Mouse (Mus musculus): ENCODE results near the gene Nes.

DNA sequence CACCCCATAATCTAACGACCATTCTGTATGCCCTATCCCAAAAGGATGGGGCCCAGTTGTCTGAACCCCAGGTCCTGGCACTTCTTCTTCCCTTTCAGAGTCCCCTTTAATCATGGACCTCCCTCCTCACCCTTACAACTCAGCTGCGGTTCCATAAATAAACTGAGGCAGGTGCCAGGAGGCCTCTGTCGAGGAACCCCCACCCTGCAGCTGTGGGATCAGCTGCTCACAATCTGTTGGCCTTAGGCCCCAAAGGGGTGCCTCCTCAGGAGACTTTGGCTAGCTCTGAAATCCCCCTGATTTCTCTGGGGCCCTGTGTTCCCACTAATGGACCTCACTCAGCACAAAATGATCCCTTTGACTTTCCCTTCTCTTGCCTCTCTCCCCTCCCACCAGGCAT, 13.2 kb downstream of the Nes start:
- no peak for TF ChIP-seq POLR2A (IDR thresholded peaks at IDR 0.05; ENCODE audit: control insufficient read depth, low read depth, low read length)
- TF ChIP-seq CTCF (IDR thresholded peaks at IDR 0.05; ENCODE audit: control insufficient read depth, insufficient read depth, insufficient replicate concordance, low read depth, low read length): no peak

All from testis, adult 2 months (tissue).